Comparison of ENCODE assay signal across 8 mouse cellular contexts in genomic region chr1:180226221-180226713, GRCm38 (mm10). TPM values are rescaled to one million over a fixed set of nuclear protein-coding genes. Genes with fewer than 3 reads are reported as not detected.
DNase-seq lines count a peak whose midpoint lies in the region; ATAC-seq and TF ChIP-seq lines count a peak whose summit lies in the region.

No protein-coding gene starts in this region.

- no peaks in the 10 kb centered on the region for H3K36me3 ChIP-seq in forebrain, embryonic 11.5 days (ENCODE audit: control insufficient read depth, insufficient read depth, low read length)
- H3K36me3 ChIP-seq in stomach, postnatal 0 days (ENCODE audit: control insufficient read depth, insufficient read depth, low read length) = no peaks in the 10 kb centered on the region; the same call in 1 of the 2 replicates

- H3K9ac ChIP-seq in forebrain, embryonic 11.5 days (ENCODE audit: low read length) = peak overlapping the region; percentile 41; the same call in 1 of the 2 replicates
- peak overlapping the region; percentile 47 for H3K9ac ChIP-seq in stomach, postnatal 0 days (ENCODE audit: low read length)

- no peaks in the 10 kb centered on the region for H3K9me3 ChIP-seq in forebrain, embryonic 11.5 days (ENCODE audit: control insufficient read depth, low read length)
- no peaks in the 10 kb centered on the region for H3K9me3 ChIP-seq in stomach, postnatal 0 days (ENCODE audit: control insufficient read depth, low read length)

- no peak overlapping the region for H3K27ac ChIP-seq in forebrain, embryonic 11.5 days (ENCODE audit: low read depth, low read length)
- H3K27ac ChIP-seq in stomach, postnatal 0 days (replicated peaks) = peak overlapping the region; percentile 69

- peaks cover 6% of the 10 kb centered on the region for H3K4me1 ChIP-seq in forebrain, embryonic 11.5 days (replicated peaks; ENCODE audit: control insufficient read depth, insufficient read depth, low read length)
- no peaks in the 10 kb centered on the region for H3K4me1 ChIP-seq in stomach, postnatal 0 days (replicated peaks; ENCODE audit: control insufficient read depth, insufficient read depth)

- no peaks in the 10 kb centered on the region; the same call in 1 of the 2 replicates for H3K27me3 ChIP-seq in forebrain, embryonic 11.5 days (ENCODE audit: control insufficient read depth, insufficient read depth, low read length)
- no peaks in the 10 kb centered on the region for H3K27me3 ChIP-seq in stomach, postnatal 0 days (ENCODE audit: control insufficient read depth, insufficient read depth, low read length)

- peak; percentile 49; the same call in 1 of the 2 replicates for TF ChIP-seq CTCF in stomach, postnatal 0 days (IDR thresholded peaks at IDR 0.05; ENCODE audit: low read depth)

- H3K4me2 ChIP-seq in forebrain, embryonic 11.5 days (ENCODE audit: low read depth, low read length, severe bottlenecking) = peak overlapping the region; percentile 65
- peak overlapping the region; percentile 69 for H3K4me2 ChIP-seq in stomach, postnatal 0 days (replicated peaks; ENCODE audit: low read depth)

- 12% methylated on average over 12 of the region's 12 CpGs for WGBS in forebrain, embryonic 11.5 days
- 4% methylated on average over 12 of the region's 12 CpGs for WGBS in stomach, postnatal 0 days

- peak; percentile 78 for DNase-seq in CD4-positive, CD25-positive, alpha-beta regulatory T cell, adult 2 months (ENCODE audit: low read depth, low spot score)
- DNase-seq in ES-CJ7 (ENCODE audit: low read depth, low spot score) = peak; percentile 64
- peak; percentile 60 for DNase-seq in forebrain, embryonic 11.5 days (ENCODE audit: low spot score)
- DNase-seq in kidney, postnatal 14 days = peak; percentile 41
- peak; percentile 45 for DNase-seq in stomach, postnatal 0 days (ENCODE audit: low spot score)
- no peak for DNase-seq in layer of hippocampus, adult 18-20 months (ENCODE audit: low spot score in 2 of 2)
- no peak for DNase-seq in cerebellum, postnatal 36 days

- ATAC-seq in forebrain, embryonic 11.5 days (replicated peaks; ENCODE audit: low FRiP score) = peak; percentile 42; the same call in 1 of the 2 replicates
- peak; percentile 76 for ATAC-seq in megakaryocyte-erythroid progenitor cell, adult 5-6 weeks (replicated peaks; ENCODE audit: low FRiP score, low TSS enrichment, poor library complexity, severe bottlenecking)
- ATAC-seq in stomach, postnatal 0 days (ENCODE audit: low FRiP score, low TSS enrichment) = peak; percentile 69

- TF ChIP-seq EP300 in stomach, postnatal 0 days (optimal IDR thresholded peaks at IDR 0.05) = no peak

- peak overlapping the region; percentile 37 for H3K4me3 ChIP-seq in forebrain, embryonic 11.5 days (ENCODE audit: low read depth, low read length)
- H3K4me3 ChIP-seq in stomach, postnatal 0 days (ENCODE audit: low read depth, low read length) = peak overlapping the region; percentile 45

RNA-seq across cellular contexts. Expression of gene Coq8a, which starts 26.9 kb away (rescaled TPM):
- 1.4 and 1.5 TPM in 2 replicates for polyA plus RNA-seq in forebrain, embryonic 11.5 days (2014; fragmentation: Nextera tagmentation; extraction: Ambion mirVana)
- total RNA-seq in megakaryocyte-erythroid progenitor cell, adult 5-6 weeks (2014; fragmentation: Nextera tagmentation) = 6.3 and 8.4 TPM in 2 replicates
- 18.3 and 22.3 TPM in 2 replicates for total RNA-seq in megakaryocyte-erythroid progenitor cell, adult 5-6 weeks (2017)
- polyA plus RNA-seq in stomach, postnatal 0 days (2015; fragmentation: Nextera tagmentation; extraction: Ambion mirVana) = 25.6 and 29.8 TPM in 2 replicates
- 10 to 100 TPM; 65.6 to 74.2 TPM for total RNA-seq in layer of hippocampus, adult 18-20 months (2021)

RNA-seq across cellular contexts. Expression of gene Psen2, which starts 37.0 kb away (rescaled TPM):
- polyA plus RNA-seq in forebrain, embryonic 11.5 days (2014; fragmentation: Nextera tagmentation; extraction: Ambion mirVana) = 5.7 and 6.1 TPM in 2 replicates
- 75.6 and 93.3 TPM in 2 replicates for total RNA-seq in megakaryocyte-erythroid progenitor cell, adult 5-6 weeks (2014; fragmentation: Nextera tagmentation)
- 39.5 and 66.4 TPM in 2 replicates for total RNA-seq in megakaryocyte-erythroid progenitor cell, adult 5-6 weeks (2017)
- 14.3 and 15.2 TPM in 2 replicates for polyA plus RNA-seq in stomach, postnatal 0 days (2015; fragmentation: Nextera tagmentation; extraction: Ambion mirVana)
- total RNA-seq in layer of hippocampus, adult 18-20 months (2021) = 10 to 100 TPM; 17.4 to 17.9 TPM

Comparison
In these comparisons a context has a peak if more than half of its experiments do, and no peak if none do; other contexts are left out.
1. DNase-seq: peak in CD4-positive, CD25-positive, alpha-beta regulatory T cell, adult 2 months (single experiment), ES-CJ7 (single experiment), forebrain, embryonic 11.5 days (single experiment), kidney, postnatal 14 days (single experiment) and stomach, postnatal 0 days (single experiment); none in layer of hippocampus, adult 18-20 months (0 of 2) and cerebellum, postnatal 36 days (0 of 2).
2. Peak in every context shown above with its lines, with median percentiles within 50 percentile points of each other: ATAC-seq.